Mouse (Mus musculus) cortical plate, adult 2 months (tissue): Measurements from ENCODE around the gene Mvb12b.

ENCODE experiments used
- CTCF ChIP-seq: fragments of 200-500 bp; IDR thresholded peaks from 2 replicates; pipeline ENCODE4 v1.5.1; 2011; ENCODE audit warnings: mild to moderate bottlenecking, control low read depth, low read length; ENCODE audit not compliant: insufficient read depth; ENCODE audit errors: extremely low read depth
- POLR2A ChIP-seq: fragments of 200-500 bp; IDR thresholded peaks from 2 replicates; pipeline ENCODE4 v1.6.1; 2011; ENCODE audit warnings: mild to moderate bottlenecking, low read length, control low read depth; ENCODE audit not compliant: insufficient read depth; ENCODE audit errors: extremely low read depth

DNA sequence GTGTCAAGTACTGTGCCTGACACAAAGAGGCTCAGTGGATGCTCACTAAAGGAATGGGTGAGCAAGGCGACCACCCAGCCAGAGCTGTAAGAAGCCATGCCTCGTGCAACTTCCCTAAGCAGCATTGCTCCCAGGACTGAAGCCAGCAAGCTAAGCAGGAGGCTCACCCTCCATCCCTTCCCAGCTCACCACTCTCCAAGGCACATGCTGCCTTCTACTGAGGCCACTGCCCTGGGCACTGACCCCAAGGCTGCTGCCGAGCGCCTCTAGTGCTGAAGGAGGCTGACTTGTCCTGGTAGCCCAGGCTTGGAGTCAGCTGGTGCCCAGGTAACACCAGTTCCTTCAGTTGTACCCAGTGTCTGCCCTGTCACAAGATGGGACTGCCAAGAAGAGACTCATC lies 45.8 kb downstream of the Mvb12b start:
- no peak for TF ChIP-seq CTCF
- TF ChIP-seq POLR2A = no peak
